Mouse (Mus musculus): ENCODE results near the gene Ccdc78. TPM values are rescaled to one million over a fixed set of nuclear protein-coding genes. Genes with fewer than 3 reads are reported as not detected.
"Not testable (repeated sequence)": the region's sequence is repeated elsewhere in the genome, so short reads cannot be mapped to it uniquely, and the experiment has no call there.

Gene Ccdc78
- total RNA-seq, 2 experiments from 2014 or later = not detected

DNA sequence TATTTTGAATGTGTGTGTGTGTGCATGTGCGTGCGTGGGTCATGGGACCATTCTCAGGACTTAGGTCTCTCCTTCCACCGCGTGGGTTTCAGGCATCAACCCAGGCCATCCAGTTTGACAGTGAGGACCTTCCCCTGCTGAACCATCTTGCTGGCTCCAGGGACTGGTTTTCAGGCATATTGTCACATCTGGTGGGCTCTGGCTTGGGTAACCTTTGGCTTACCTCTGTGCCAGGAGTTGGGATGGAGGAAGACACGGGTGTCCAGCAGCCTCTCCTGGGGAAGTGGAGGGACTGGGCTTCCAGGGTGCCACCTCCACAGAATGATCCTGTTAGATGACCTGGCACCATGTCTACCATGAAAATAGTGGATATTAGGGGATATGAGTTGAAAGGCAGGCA is 8.4 kb upstream of the Ccdc78 start:
- intact Hi-C loops (cut with DNase I) = loop anchor here (10.0 kb wide), 1 partner anchor 477 kb away; the partner anchor contains the start of gene Luc7l

DNA sequence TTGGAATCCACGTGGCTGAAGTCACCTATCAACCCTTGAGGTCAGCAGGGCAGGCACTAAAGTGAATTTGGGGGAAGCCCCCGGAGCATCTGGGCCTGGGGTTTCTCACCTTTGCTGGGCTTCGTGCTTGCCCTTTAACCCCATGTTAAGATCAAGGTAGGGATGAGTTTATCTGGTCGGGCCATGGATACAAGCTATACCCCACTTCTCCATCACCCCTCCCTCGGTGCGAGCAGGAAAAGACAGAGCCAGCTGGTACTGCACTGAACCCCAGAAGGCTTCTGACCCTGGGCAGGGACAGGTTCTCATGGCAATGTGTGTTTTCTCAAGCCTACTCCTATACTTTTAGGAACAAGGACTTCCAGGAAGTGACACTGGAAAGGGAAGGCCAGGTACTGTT is 5.0 kb upstream of the Ccdc78 start:
- intact Hi-C loops (cut with DNase I) = no loop called here
- no peak for DNase-seq (ENCODE audit: low spot score)

More for the DNA sequence above, 8.4 kb upstream of the Ccdc78 start:
- DNase-seq (ENCODE audit: low spot score) = no peak

DNA sequence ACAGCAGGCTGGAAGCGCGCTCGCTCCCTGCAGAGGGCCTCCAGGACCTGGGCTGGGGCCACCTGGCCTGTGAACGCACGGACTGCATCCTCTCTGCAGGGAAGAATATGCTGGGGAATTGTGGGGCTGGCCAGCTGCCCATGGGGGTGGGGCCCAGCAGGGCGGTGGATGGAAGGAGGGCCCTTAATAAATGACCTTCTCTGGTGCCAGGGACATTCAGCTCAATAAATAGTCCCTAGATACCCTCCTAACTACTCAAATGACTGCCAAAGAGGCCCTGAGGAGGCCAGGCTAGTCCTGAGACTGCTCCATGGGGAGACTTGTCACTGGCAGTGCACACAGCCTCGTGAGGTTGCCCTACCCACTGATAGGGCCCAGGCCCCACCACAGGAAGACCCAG is 3.3 kb upstream of the Ccdc78 start:
- intact Hi-C loops (cut with DNase I) = no loop called here

DNA sequence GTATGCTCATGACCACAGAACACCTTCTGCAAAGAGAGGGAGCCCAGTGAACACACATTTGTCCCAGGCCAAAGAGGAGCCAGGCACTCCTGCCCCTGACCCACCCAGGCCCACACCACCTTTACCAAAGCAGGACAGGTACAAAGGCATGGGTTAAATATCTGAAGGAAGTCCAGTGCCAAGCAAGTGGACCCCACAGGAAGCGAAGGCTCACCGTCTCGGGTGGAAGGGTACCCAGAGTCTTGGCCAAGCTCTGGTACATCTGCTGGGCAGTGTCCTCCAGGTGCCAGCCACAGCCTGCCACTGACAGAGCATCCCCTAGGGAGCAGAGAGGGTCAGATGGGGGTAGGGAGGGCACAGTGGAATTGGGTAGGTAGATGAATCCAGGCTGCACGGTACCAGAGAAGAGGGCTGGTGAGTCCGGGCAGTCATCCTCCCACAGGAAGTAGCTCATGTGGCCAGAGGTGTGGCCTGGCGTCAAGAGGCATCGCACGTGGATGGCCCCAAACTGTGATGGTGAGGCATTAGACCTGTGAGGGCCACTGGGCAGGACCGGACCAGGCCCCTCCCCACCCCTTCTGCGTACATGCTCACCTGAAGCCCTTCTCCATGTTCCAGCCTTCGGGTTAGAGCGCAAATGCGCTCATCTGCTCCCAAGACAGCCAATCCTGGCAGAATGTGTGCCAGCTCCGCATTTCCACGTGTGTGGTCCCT is 2.4 kb upstream of the Ccdc78 start:
- intact Hi-C loops (cut with DNase I) = no loop called here
- no peak for DNase-seq (ENCODE audit: low spot score)

More for the DNA sequence above, 3.3 kb upstream of the Ccdc78 start:
- DNase-seq (ENCODE audit: low spot score) = no peak

DNA sequence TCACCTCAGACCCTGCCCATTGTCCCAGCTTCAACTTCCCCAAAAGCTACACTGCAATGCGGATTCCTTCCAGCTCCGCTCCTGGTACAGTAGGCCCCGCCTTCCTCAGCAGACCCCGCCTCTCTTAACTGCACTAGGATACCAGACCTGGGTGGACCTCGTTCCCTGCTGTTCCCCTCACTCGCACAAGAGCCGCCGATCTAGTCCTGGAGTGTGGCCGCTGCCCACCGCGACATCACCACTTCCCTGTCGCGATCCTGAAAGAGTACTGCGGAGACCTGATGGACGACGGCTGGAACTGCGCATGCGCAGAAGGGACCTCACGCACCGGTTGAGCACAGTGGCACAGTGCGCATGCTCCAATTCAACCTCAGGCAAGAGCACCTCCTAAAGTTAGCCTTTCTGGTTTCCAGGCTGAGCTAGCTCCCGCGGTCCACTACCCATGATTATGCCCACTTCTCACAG is 1.1 kb upstream of the Ccdc78 start, which contains the start of gene Haghl:
TSS of gene Haghl (minus strand) at position 393 of the 465 bp plus-strand sequence.
- intact Hi-C loops (cut with DNase I) = no loop called here
- peak; percentile 89 for DNase-seq (ENCODE audit: low spot score)

DNA sequence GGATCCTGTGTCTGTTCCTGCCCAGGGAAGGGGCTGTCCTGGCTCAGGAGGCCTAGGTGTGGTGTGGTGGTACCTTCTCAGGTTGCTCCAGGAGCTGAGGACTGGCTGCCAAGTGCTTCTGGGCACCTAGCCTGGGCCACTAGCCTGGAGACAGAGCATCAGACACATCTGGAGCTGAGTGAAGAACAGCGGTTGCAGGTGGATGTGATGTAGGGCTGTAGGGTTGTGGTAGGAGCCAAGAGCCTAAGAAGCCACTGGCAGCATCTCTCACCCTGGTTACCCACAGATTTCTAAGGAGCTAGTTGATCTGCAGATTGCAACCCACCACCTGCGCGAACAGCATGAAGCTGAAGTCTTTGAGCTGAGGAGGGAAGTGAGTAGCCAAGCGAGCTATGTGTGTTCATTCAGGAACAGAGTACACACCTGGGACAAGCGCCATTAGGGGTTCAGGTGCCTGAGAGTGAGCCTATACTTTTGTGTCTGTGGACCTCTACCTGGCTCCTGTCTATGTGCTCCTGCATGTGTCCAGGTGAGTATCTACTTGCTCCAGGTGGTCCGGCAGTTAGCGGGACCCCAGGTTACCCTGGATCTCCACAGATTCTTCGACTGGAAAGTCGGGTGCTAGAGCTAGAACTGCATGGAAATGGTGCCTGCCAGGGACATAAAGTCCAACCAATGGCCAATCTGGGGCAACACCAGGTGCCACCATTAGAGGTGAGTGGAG is 563 bp downstream of the Ccdc78 start:
- no peak for DNase-seq (ENCODE audit: low spot score)
- intact Hi-C loops (cut with DNase I) = no loop called here

DNA sequence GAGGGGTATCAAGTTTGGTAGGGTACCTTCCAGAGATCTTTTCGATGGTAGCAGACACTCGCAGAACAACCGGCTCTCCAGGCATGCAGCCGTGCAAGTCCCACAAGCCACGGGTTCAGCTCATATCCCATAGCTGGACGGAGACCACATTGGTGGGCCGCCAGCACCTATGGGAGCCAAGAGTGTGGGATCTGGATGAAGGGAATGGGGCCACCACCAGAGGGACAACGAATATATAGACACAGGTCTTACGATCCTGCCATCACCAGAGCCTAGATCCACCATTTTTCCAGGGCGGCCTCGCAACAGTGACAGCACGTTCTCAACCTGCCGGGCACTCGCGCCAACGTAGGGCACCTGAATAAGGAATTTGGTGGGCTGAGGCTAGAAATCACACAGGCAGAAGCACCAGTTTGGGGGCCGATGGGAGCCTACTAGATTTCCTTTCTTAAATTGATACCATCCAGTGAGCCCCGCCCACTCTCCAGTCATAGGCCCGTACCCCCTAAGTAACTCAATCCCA is 5.0 kb downstream of the Ccdc78 start:
- intact Hi-C loops (cut with DNase I) = no loop called here
- no peak for DNase-seq (ENCODE audit: low spot score)

DNA sequence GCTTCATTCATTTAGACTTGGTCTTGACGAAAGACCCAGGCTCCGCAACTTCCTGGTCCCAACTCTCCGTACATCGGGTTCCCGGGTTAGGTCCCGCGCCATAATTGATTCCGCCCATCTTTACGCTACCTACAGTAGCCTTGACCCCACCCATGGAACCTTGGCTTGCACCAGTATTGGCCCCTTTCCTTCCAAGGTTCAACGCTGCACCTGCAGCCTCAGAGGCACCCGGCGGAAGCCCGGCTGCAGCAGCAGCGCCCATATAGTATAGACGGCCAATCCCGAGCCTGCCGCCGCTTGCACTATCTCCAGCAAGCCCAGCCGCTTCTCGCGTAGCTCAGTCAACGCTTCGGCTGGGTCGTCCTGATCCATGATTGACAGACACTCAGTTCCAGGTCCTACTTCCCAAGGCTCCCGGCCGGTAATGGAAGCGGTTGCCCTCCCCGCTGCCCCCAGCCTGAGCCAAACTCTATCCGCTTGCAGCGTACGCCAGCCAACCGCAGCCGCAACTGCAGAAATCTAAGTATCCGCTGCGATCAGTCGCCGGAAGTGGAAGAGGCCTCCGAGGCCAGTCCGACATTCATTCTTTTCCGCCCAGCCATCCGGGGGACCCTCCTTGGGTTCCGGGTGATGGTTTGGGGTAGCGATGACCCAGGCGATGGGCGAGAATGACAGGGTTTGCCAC is 5.6 kb downstream of the Ccdc78 start:
- peak; percentile 65 for DNase-seq (ENCODE audit: low spot score)
- intact Hi-C loops (cut with DNase I) = no loop called here

DNA sequence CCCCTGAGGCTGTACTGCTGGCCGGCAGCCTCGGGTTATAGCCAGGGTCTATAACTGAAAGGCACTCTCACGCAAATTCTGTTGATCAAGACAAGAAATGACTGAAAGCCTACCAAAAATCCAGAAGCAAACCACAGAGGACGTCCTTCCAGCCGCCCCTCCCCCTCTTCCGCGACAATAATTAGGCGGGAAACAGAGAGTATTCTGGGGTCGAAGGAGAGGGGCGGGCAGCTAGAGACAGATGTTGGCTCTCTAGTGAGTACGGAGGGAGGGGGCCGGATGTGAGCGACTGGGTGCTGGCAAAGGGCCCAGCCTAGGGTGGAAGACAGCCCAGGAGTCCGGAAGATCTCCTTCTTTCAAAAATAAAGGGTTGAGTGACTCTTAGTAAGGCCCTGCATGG is 6.2 kb downstream of the Ccdc78 start, which contains the start of gene Fam173a:
TSS of gene Fam173a (minus strand) at position 287 of the 400 bp plus-strand sequence.
- intact Hi-C loops (cut with DNase I) = no loop called here
- peak; percentile 61 for DNase-seq (ENCODE audit: low spot score)

DNA sequence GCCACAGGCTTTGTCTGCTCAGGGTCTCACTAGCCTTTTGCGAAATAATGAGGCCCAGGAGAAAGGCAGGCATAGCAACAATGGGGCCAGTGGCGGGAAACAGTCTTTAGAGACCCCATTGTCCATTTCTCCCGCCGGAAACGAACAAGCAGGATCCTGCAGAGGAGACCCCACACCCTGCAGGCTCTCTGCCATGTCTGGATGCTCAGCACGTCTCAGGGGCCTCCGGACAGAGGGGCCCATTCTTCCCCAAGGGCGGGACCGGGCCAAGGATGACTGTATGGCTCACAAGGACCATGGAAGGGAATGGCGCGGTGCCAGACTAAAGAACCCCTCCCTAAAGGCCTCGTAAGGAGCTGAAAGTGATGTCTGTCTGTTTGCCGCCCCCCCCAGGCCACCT is 7.8 kb downstream of the Ccdc78 start:
- intact Hi-C loops (cut with DNase I) = no loop called here

DNA sequence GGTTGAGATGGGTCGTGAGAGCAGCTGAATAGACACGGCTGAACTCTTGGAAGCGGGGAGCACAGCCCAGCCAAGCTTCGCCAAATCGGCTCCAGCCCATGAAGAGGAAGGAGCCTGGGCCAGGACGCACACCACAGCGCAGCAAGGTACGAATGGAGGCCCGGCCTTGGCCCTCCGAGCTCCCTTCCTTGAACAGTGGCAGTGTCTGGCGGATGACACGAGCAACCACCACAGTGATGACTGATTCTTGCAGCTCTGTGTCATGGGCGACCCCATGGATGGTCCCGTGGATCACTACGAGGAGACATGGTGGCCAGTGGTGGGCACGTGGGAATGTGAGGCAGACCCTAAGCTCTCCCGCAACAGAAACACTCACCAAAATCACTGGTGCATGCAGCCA is 8.6 kb downstream of the Ccdc78 start:
- no peak for DNase-seq (ENCODE audit: low spot score)
- intact Hi-C loops (cut with DNase I) = no loop called here

More for the DNA sequence above, 7.8 kb downstream of the Ccdc78 start:
- no peak for DNase-seq (ENCODE audit: low spot score)

DNA sequence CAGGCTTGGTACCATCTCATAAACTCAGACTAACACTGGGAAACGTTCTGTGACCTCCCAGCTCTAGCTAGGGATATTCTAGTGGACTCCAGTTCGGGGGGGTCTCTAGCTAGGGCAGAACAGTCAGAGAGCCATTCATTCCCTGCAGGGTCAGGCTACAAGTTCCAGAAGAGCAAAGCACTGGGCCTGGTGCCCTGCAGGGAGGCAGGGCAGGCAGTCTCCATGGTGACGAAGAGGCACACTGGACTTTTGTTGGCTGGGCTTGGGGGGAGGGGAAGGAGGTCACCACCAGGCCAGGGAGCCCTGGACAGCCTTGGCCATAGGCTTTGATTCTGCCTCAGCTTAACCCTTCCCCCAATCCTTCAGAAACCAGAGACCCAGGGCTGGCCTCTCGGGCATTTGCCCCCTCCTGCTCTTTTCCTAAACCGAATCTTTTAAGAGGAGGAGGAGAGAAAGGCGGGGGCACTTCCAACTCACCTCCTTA is 9.3 kb downstream of the Ccdc78 start, which contains the start of gene AC134908.4:
TSS of gene AC134908.4 (minus strand) at position 51 of the 484 bp plus-strand sequence.
- intact Hi-C loops (cut with DNase I) = loop anchor here (2.0 kb wide), 1 partner anchor 27 kb away; the partner anchor contains the start of gene Wdr24

DNA sequence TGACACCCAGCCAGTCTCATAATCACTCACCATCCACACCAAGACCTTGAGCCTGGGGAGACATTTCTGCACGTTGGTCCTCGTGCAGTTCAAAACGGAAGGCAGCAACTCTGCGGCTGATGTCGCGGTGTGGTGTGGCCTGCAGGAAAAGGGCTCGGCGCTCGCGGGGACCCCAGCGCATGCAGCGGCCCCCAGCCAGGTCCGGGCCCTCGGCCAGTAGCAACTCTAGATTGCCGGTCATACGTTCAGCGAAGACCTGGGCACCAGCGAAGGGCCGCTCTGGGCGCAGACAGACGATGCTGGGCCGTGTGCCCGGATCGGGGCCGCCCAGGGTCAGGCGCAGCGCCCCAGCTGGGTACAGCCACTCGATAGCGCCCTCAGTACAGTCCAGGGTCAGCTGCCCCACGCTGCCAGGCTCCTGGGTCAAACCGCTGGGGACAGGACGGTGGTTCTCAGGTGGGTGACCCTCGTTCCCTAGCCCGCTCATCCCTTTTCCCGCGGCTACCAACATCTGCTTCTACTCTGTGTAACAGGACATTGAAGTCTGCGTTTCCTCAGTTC is 9.9 kb downstream of the Ccdc78 start:
- no peak for DNase-seq (ENCODE audit: low spot score)
- intact Hi-C loops (cut with DNase I) = loop anchor here (2.0 kb wide), 1 partner anchor 27 kb away; the partner anchor contains the start of gene Wdr24

More for the DNA sequence above, 9.3 kb downstream of the Ccdc78 start, which contains the start of gene AC134908.4:
- no peak for DNase-seq (ENCODE audit: low spot score)

DNA sequence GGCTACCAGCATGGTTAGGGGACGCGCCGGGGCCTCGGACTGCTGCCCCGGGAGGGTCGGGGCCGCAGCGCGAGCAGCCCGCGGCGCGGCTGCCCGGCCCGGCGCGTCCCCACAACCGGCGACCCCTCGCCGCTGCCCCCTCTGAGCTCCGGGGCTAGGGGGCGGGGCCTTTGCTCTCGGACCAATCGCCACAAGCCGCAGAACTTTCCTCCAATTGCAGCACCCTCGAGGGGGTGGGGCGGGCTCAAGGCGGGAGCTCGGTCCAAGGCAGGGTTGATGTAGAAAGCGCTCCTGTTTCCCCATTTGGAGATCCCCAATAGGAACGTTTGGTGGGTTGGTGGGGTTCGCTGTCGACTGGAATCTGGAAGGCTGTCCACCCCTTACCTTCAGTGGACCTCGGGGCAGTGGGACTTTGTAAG is 10.6 kb downstream of the Ccdc78 start, which contains the start of gene Metrn:
TSS of gene Metrn (minus strand) at position 186 of the 419 bp plus-strand sequence.
- DNase-seq (ENCODE audit: low spot score) = peak; percentile 84
- intact Hi-C loops (cut with DNase I) = loop anchor here (2.0 kb wide), 1 partner anchor 26 kb away; the partner anchor contains the start of gene Wdr24

DNA sequence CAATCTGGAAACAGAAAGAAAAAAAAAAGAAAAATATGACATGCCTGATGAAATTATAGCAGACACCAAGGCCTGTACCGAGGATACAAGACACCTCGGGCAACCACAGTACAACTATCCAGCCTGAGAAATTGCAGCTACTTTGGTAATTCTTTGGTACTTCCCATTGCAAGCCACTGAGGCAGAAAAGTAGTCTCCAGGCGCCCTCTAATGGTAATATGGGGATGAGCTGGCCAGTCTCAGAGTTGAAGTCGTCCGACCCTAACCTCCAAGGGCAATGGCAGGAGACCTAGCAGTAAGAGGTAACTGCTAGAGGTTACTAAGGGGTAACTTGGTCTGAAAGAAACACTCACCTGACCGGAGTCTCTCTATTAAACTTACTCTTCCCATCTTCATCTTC is 14.6 kb downstream of the Ccdc78 start:
- intact Hi-C loops (cut with DNase I) = loop anchor here (1.0 to 10.0 kb wide), 3 partner anchors 28 to 326 kb away; partner anchors contain the start of gene Narfl
- DNase-seq (ENCODE audit: low spot score) = no peak

DNA sequence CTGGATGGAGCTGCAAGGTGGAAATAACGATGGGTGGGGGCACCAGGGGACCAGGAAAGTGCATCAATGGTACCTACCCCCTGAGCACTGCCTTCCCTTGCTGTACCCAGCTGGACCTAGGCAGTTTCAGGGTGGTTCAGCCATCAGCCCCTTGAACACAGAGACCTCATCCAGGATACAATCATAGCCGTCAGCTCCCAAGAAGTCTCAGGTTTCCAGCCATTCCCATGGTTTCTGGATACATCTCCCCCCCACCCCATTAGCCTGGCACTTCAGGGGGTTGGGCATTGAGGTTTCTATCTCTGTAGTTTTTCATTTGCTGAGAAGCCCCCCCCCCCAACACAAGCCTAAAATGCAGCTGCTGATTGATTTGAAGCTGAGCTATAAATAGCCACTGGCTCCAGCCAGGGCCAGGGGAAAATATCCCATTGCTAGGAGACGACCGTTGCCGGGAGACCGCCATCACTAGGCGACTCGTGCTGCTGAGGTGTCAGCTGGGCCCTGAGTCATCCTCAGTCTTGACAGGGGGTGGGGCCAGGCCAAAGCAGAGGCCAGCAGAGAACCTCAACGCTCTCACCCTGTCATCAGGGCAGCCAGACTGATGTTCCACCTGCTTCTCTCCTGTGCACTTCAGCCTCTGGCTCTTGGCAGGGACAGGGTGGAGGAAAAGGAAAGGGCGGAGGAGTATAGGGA is 16.6 kb downstream of the Ccdc78 start:
- no peak for DNase-seq (ENCODE audit: low spot score)
- intact Hi-C loops (cut with DNase I) = loop anchor here (10.0 kb wide), 1 partner anchor 328 kb away; no protein-coding TSS in a partner anchor

DNA sequence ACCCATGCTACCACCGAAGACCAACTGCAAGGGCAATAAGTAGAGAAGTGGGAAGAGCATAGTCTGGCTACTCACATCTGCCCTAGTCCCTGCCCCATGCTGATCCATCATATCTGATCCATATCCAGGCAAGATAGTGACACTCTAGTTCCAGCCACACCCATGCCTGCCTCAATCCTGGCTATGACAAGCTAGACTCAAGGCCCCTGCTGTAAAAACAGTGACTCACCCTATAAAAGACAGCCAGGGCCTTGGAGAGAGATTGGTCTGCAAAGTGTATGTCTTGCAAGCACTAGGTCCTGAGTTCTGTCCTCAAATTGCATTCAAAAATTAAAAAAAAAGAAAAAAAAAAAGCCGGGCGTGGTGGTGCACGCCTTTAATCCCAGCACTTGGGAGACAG is 20.1 kb downstream of the Ccdc78 start:
- no peak for DNase-seq (ENCODE audit: low spot score)
- intact Hi-C loops (cut with DNase I) = loop anchor here (10.0 kb wide), 1 partner anchor 332 kb away; no protein-coding TSS in a partner anchor

DNA sequence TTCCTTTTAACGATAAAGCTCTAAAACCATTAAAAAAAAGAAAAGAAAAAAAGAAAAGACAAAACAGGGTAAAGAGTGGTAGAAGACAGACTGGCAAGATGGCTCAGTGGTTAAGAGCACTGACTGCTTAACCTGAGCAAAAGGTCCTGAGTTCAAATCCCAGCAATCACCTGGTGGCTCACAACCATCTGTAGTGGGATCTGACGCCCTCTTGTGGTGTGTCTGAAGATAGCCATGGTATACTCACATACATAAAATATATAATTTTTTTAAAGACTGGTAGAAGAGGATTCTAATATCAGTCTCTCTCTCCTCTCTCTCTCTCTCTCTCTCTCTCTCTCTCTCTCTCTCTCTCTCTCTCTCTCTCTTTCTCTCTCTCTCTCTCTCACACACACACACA is 21.1 kb downstream of the Ccdc78 start:
- not testable (repeated sequence) for DNase-seq (ENCODE audit: low spot score)
- intact Hi-C loops (cut with DNase I) = loop anchor here (10.0 kb wide), 1 partner anchor 333 kb away; no protein-coding TSS in a partner anchor

Measured in heart, postnatal 25 days (tissue).